Mouse (Mus musculus): ENCODE data around the gene Txnrd2. TPM values are rescaled to one million over a fixed set of nuclear protein-coding genes. Genes with fewer than 3 reads are reported as not detected.

The Txnrd2 gene
- polyA plus RNA-seq, 1 experiment from 2014 or later, result 39.6 TPM

- Histone ChIP-seq H3K4me3 (ENCODE audit: low read length) (no peak overlapping the region), H3K9ac (ENCODE audit: low read length) (no peak overlapping the region), H3K4me1 (ENCODE audit: control insufficient read depth, insufficient read depth, low read length) (peaks cover 23% of the 10 kb centered on the region), H3K9me3 (replicated peaks; ENCODE audit: control insufficient read depth, low read length) (no peaks in the 10 kb centered on the region), H3K27ac (ENCODE audit: low read length) (no peak overlapping the region), H3K36me3 (ENCODE audit: control insufficient read depth, insufficient read depth) (peaks cover under 1% of the 10 kb centered on the region; the same call in 1 of the 2 replicates), H3K27me3 (ENCODE audit: control insufficient read depth, insufficient read depth, low read length) (no peaks in the 10 kb centered on the region), H3K4me2 (ENCODE audit: low read depth, low read length) (no peak overlapping the region)
- WGBS, result 83% methylated on average over 8 of the region's 8 CpGs
- no peak for ATAC-seq (replicated peaks; ENCODE audit: extremely low read depth, insufficient read depth, low FRiP score)
Observed at GRCm38 (mm10) chr16:18429641-18430040, 3.5 kb downstream of the Txnrd2 start.

GRCm38 (mm10) chr16:18430641-18431212, 4.5 kb downstream of the Txnrd2 start:
- no peaks in the 10 kb centered on the region for H3K9me3 ChIP-seq (replicated peaks; ENCODE audit: control insufficient read depth, low read length)
- no peaks in the 10 kb centered on the region for H3K27me3 ChIP-seq (ENCODE audit: control insufficient read depth, insufficient read depth, low read length)
- no peak overlapping the region for H3K4me2 ChIP-seq (ENCODE audit: low read depth, low read length)
- WGBS, result 78% methylated on average over 8 of the region's 8 CpGs
- no peak for ATAC-seq (replicated peaks; ENCODE audit: extremely low read depth, insufficient read depth, low FRiP score)
- H3K4me3 ChIP-seq (ENCODE audit: low read length), result no peak overlapping the region
- H3K9ac ChIP-seq (ENCODE audit: low read length), result no peak overlapping the region
- H3K27ac ChIP-seq (ENCODE audit: low read length), result no peak overlapping the region
- peaks cover 14% of the 10 kb centered on the region for H3K4me1 ChIP-seq (ENCODE audit: control insufficient read depth, insufficient read depth, low read length)
- peaks cover 3% of the 10 kb centered on the region; the same call in 1 of the 2 replicates for H3K36me3 ChIP-seq (ENCODE audit: control insufficient read depth, insufficient read depth)

GRCm38 (mm10) chr16:18433341-18433920, 7.2 kb downstream of the Txnrd2 start:
- no peaks in the 10 kb centered on the region for H3K9me3 ChIP-seq (replicated peaks; ENCODE audit: control insufficient read depth, low read length)
- no peak overlapping the region for H3K27ac ChIP-seq (ENCODE audit: low read length)
- H3K9ac ChIP-seq (ENCODE audit: low read length), result no peak overlapping the region
- WGBS, result 93% methylated on average over 5 of the region's 5 CpGs
- peaks cover 8% of the 10 kb centered on the region for H3K4me1 ChIP-seq (ENCODE audit: control insufficient read depth, insufficient read depth, low read length)
- H3K36me3 ChIP-seq (ENCODE audit: control insufficient read depth, insufficient read depth), result peaks cover 3% of the 10 kb centered on the region; the same call in 1 of the 2 replicates
- no peak for ATAC-seq (replicated peaks; ENCODE audit: extremely low read depth, insufficient read depth, low FRiP score)
- H3K4me3 ChIP-seq (ENCODE audit: low read length), result no peak overlapping the region
- H3K27me3 ChIP-seq (ENCODE audit: control insufficient read depth, insufficient read depth, low read length), result no peaks in the 10 kb centered on the region
- H3K4me2 ChIP-seq (ENCODE audit: low read depth, low read length), result no peak overlapping the region

- Histone ChIP-seq H3K36me3 (ENCODE audit: control insufficient read depth, insufficient read depth) (peaks cover 6% of the 10 kb centered on the region; the same call in 1 of the 2 replicates), H3K27ac (ENCODE audit: low read length) (no peak overlapping the region)
Observed at GRCm38 (mm10) chr16:18436128-18436527, 9.9 kb downstream of the Txnrd2 start.

GRCm38 (mm10) chr16:18443385-18443841, 17.2 kb downstream of the Txnrd2 start:
- H3K9me3 ChIP-seq (replicated peaks; ENCODE audit: control insufficient read depth, low read length), result no peaks in the 10 kb centered on the region
- no peak overlapping the region for H3K4me3 ChIP-seq (ENCODE audit: low read length)
- 7% methylated on average over 8 of the region's 8 CpGs for WGBS
- ATAC-seq (replicated peaks; ENCODE audit: extremely low read depth, insufficient read depth, low FRiP score), result peak; percentile 69; the same call in 1 of the 2 replicates
- no peak overlapping the region for H3K9ac ChIP-seq (ENCODE audit: low read length)
- peaks cover 3% of the 10 kb centered on the region; the same call in 1 of the 2 replicates for H3K4me1 ChIP-seq (ENCODE audit: control insufficient read depth, insufficient read depth, low read length)
- no peak overlapping the region for H3K27ac ChIP-seq (ENCODE audit: low read length)
- peaks cover 13% of the 10 kb centered on the region; the same call in 1 of the 2 replicates for H3K36me3 ChIP-seq (ENCODE audit: control insufficient read depth, insufficient read depth)
- H3K27me3 ChIP-seq (ENCODE audit: control insufficient read depth, insufficient read depth, low read length), result no peaks in the 10 kb centered on the region
- no peak overlapping the region for H3K4me2 ChIP-seq (ENCODE audit: low read depth, low read length)

More at GRCm38 (mm10) chr16:18436128-18436527, 9.9 kb downstream of the Txnrd2 start:
- H3K9ac ChIP-seq (ENCODE audit: low read length), result no peak overlapping the region
- WGBS, result 86% methylated on average over 6 of the region's 6 CpGs
- H3K4me1 ChIP-seq (ENCODE audit: control insufficient read depth, insufficient read depth, low read length), result no peaks in the 10 kb centered on the region
- ATAC-seq (replicated peaks; ENCODE audit: extremely low read depth, insufficient read depth, low FRiP score), result no peak
- no peak overlapping the region for H3K4me2 ChIP-seq (ENCODE audit: low read depth, low read length)
- H3K27me3 ChIP-seq (ENCODE audit: control insufficient read depth, insufficient read depth, low read length), result no peaks in the 10 kb centered on the region
- H3K4me3 ChIP-seq (ENCODE audit: low read length), result no peak overlapping the region
- no peaks in the 10 kb centered on the region for H3K9me3 ChIP-seq (replicated peaks; ENCODE audit: control insufficient read depth, low read length)

GRCm38 (mm10) chr16:18447243-18447642, 21.1 kb downstream of the Txnrd2 start:
- H3K9me3 ChIP-seq (replicated peaks; ENCODE audit: control insufficient read depth, low read length), result no peaks in the 10 kb centered on the region
- H3K36me3 ChIP-seq (ENCODE audit: control insufficient read depth, insufficient read depth), result peaks cover 9% of the 10 kb centered on the region; the same call in 1 of the 2 replicates
- ATAC-seq (replicated peaks; ENCODE audit: extremely low read depth, insufficient read depth, low FRiP score), result no peak
- no peaks in the 10 kb centered on the region for H3K27me3 ChIP-seq (ENCODE audit: control insufficient read depth, insufficient read depth, low read length)
- no peak overlapping the region for H3K9ac ChIP-seq (ENCODE audit: low read length)
- H3K4me3 ChIP-seq (ENCODE audit: low read length), result no peak overlapping the region
- H3K27ac ChIP-seq (ENCODE audit: low read length), result no peak overlapping the region
- H3K4me1 ChIP-seq (ENCODE audit: control insufficient read depth, insufficient read depth, low read length), result peaks cover 8% of the 10 kb centered on the region
- no peak overlapping the region for H3K4me2 ChIP-seq (ENCODE audit: low read depth, low read length)

- no peak overlapping the region for H3K4me3 ChIP-seq (ENCODE audit: low read length)
- H3K36me3 ChIP-seq (ENCODE audit: control insufficient read depth, insufficient read depth), result peaks cover 9% of the 10 kb centered on the region; the same call in 1 of the 2 replicates
- no peaks in the 10 kb centered on the region for H3K27me3 ChIP-seq (ENCODE audit: control insufficient read depth, insufficient read depth, low read length)
- WGBS, result 66% methylated on average over 6 of the region's 6 CpGs
- peaks cover 7% of the 10 kb centered on the region for H3K4me1 ChIP-seq (ENCODE audit: control insufficient read depth, insufficient read depth, low read length)
- no peak overlapping the region for H3K27ac ChIP-seq (ENCODE audit: low read length)
- no peak overlapping the region for H3K9ac ChIP-seq (ENCODE audit: low read length)
- ATAC-seq (replicated peaks; ENCODE audit: extremely low read depth, insufficient read depth, low FRiP score), result no peak
- H3K9me3 ChIP-seq (replicated peaks; ENCODE audit: control insufficient read depth, low read length), result no peaks in the 10 kb centered on the region
- H3K4me2 ChIP-seq (ENCODE audit: low read depth, low read length), result no peak overlapping the region
Observed at GRCm38 (mm10) chr16:18448104-18448503, 21.9 kb downstream of the Txnrd2 start.

- Histone ChIP-seq H3K4me2 (ENCODE audit: low read depth, low read length) (no peak overlapping the region), H3K27ac (ENCODE audit: low read length) (no peak overlapping the region), H3K4me3 (ENCODE audit: low read length) (no peak overlapping the region), H3K9ac (ENCODE audit: low read length) (no peak overlapping the region), H3K4me1 (ENCODE audit: control insufficient read depth, insufficient read depth, low read length) (peaks cover 5% of the 10 kb centered on the region), H3K27me3 (ENCODE audit: control insufficient read depth, insufficient read depth, low read length) (no peaks in the 10 kb centered on the region), H3K36me3 (ENCODE audit: control insufficient read depth, insufficient read depth) (peaks cover 9% of the 10 kb centered on the region; the same call in 1 of the 2 replicates), H3K9me3 (replicated peaks; ENCODE audit: control insufficient read depth, low read length) (no peaks in the 10 kb centered on the region)
- ATAC-seq (replicated peaks; ENCODE audit: extremely low read depth, insufficient read depth, low FRiP score), result no peak
- 84% methylated on average over 4 of the region's 4 CpGs for WGBS
Observed at GRCm38 (mm10) chr16:18449005-18449404, 22.8 kb downstream of the Txnrd2 start.

GRCm38 (mm10) chr16:18451486-18452181, 25.4 kb downstream of the Txnrd2 start:
- 57% methylated on average over 9 of the region's 9 CpGs for WGBS
- no peak for ATAC-seq (replicated peaks; ENCODE audit: extremely low read depth, insufficient read depth, low FRiP score)

More at GRCm38 (mm10) chr16:18451486-18452181, 25.4 kb downstream of the Txnrd2 start:
- H3K4me2 ChIP-seq (ENCODE audit: low read depth, low read length), result no peak overlapping the region
- H3K4me3 ChIP-seq (ENCODE audit: low read length), result no peak overlapping the region
- H3K36me3 ChIP-seq (ENCODE audit: control insufficient read depth, insufficient read depth), result peaks cover 3% of the 10 kb centered on the region; the same call in 1 of the 2 replicates
- H3K27me3 ChIP-seq (ENCODE audit: control insufficient read depth, insufficient read depth, low read length), result no peaks in the 10 kb centered on the region
- H3K27ac ChIP-seq (ENCODE audit: low read length), result no peak overlapping the region
- H3K9ac ChIP-seq (ENCODE audit: low read length), result no peak overlapping the region
- no peaks in the 10 kb centered on the region for H3K9me3 ChIP-seq (replicated peaks; ENCODE audit: control insufficient read depth, low read length)
- H3K4me1 ChIP-seq (ENCODE audit: control insufficient read depth, insufficient read depth, low read length), result peaks cover 5% of the 10 kb centered on the region

Data from heart, embryonic 16.5 days (tissue).